Mouse (Mus musculus) small intestine, adult 2 months (tissue): ENCODE results near the gene Adamtsl3.

Experiments
- CTCF ChIP-seq: fragments of 200-500 bp; IDR thresholded peaks from 2 replicates; pipeline ENCODE4 v1.5.1; 2012; ENCODE audit warnings: low read depth, mild to moderate bottlenecking, control low read depth, inconsistent platforms, low read length, moderate library complexity, mixed read lengths; ENCODE audit not compliant: insufficient replicate concordance, insufficient read length; ENCODE audit errors: extremely low read depth
- POLR2A ChIP-seq: fragments of 200-500 bp; IDR thresholded peaks from 2 replicates; pipeline ENCODE4 v1.6.1; 2012; ENCODE audit warnings: low read depth, mild to moderate bottlenecking, control low read depth, inconsistent platforms, low read length, moderate library complexity

- TF ChIP-seq POLR2A, result no peak
- TF ChIP-seq CTCF, result no peak
These were observed 216.5 kb downstream of the Adamtsl3 start for GRCm38 (mm10) chr7:82552005-82552404.
